Mouse (Mus musculus) gastrocnemius, adult 18-20 months (tissue): ENCODE measurements around the gene Atad1. TPM values are rescaled to one million over a fixed set of nuclear protein-coding genes. Genes with fewer than 3 reads are reported as not detected.
A peak's percentile ranks its signal among the peaks of the same experiment; 100 is the strongest.
"Not testable (repeated sequence)": the region's sequence is repeated elsewhere in the genome, so short reads cannot be mapped to it uniquely, and the experiment has no call there.

Source experiments
- DNase-seq: peaks from one replicate; pipeline ENCODE4 v3.0.0; 2021; ENCODE audit warnings: low spot score
- total RNA-seq, 2 experiments: library from RNA; stranded (reverse); gene quantifications; 2 replicates each; pipeline ENCODE4 v1.2.3; 2021

The Atad1 gene
- total RNA-seq, 2 experiments from 2014 or later, result 54.6 to 58.7 TPM

- no peak for DNase-seq
Observed at GRCm38 (mm10) chr19:32683081-32683480, 56.5 kb downstream of the Atad1 start.

- DNase-seq, result no peak
Observed at GRCm38 (mm10) chr19:32680894-32681293, 58.7 kb downstream of the Atad1 start.

GRCm38 (mm10) chr19:32675766-32676165, 63.8 kb downstream of the Atad1 start:
- no peak for DNase-seq

GRCm38 (mm10) chr19:32667830-32668229, 71.8 kb downstream of the Atad1 start:
- not testable (repeated sequence) for DNase-seq

GRCm38 (mm10) chr19:32665243-32665642, 74.3 kb downstream of the Atad1 start:
- DNase-seq, result no peak

- DNase-seq, result no peak
Observed at GRCm38 (mm10) chr19:32662936-32663335, 76.7 kb downstream of the Atad1 start.

- no peak for DNase-seq
Observed at GRCm38 (mm10) chr19:32659346-32659745, 80.2 kb downstream of the Atad1 start.

GRCm38 (mm10) chr19:32653630-32654362, 85.8 kb downstream of the Atad1 start:
- no peak for DNase-seq

- no peak for DNase-seq
Observed at GRCm38 (mm10) chr19:32653122-32653521, 86.5 kb downstream of the Atad1 start.

GRCm38 (mm10) chr19:32651046-32651445, 88.5 kb downstream of the Atad1 start:
- DNase-seq, result peak; percentile 20

- DNase-seq, result no peak
Observed at GRCm38 (mm10) chr19:32648019-32648571, 91.5 kb downstream of the Atad1 start.

- no peak for DNase-seq
Observed at GRCm38 (mm10) chr19:32646382-32646781, 93.2 kb downstream of the Atad1 start.

- DNase-seq, result no peak
Observed at GRCm38 (mm10) chr19:32645939-32646338, 93.6 kb downstream of the Atad1 start.

- no peak for DNase-seq
Observed at GRCm38 (mm10) chr19:32643642-32644041, 95.9 kb downstream of the Atad1 start.

GRCm38 (mm10) chr19:32641995-32642394, 97.6 kb downstream of the Atad1 start:
- no peak for DNase-seq

GRCm38 (mm10) chr19:32641535-32641934, 98.1 kb downstream of the Atad1 start:
- DNase-seq, result no peak

- no peak for DNase-seq
Observed at GRCm38 (mm10) chr19:32638276-32638903, 101.2 kb downstream of the Atad1 start.

GRCm38 (mm10) chr19:32637357-32638275, 102.0 kb downstream of the Atad1 start:
- DNase-seq, result peak; percentile 20

- no peak for DNase-seq
Observed at GRCm38 (mm10) chr19:32634916-32635315, 104.7 kb downstream of the Atad1 start.

GRCm38 (mm10) chr19:32628572-32629132, 110.9 kb downstream of the Atad1 start:
- no peak for DNase-seq

GRCm38 (mm10) chr19:32627631-32628030, 112.0 kb downstream of the Atad1 start:
- DNase-seq, result no peak
